Mouse (Mus musculus) inflammation-experienced regulatory T-cells (primary cell): ENCODE measurements around the gene Gabrq. TPM values are rescaled to one million over a fixed set of nuclear protein-coding genes. Genes with fewer than 3 reads are reported as not detected.

Source experiments
- polyA plus RNA-seq, 2 experiments: library from polyadenylated mRNA; unstranded; fragments of 100-300 nt; shearing (Covaris generic); gene quantifications; one replicate each; pipeline ENCODE4 v1.2.1; 2017

The Gabrq gene
- polyA plus RNA-seq = not detected

GRCm38 (mm10) chrX:72824776-72825588, at the start of gene Gabrq:
Gene Gabrq, plus strand, starts transcription at chrX:72825178.

Other genes with a start within 250 kb of the Gabrq start
- gene Gabra3, start 168.3 kb upstream of the Gabrq start, polyA plus RNA-seq = not detected
- gene Cetn2, start 93.2 kb downstream of the Gabrq start, polyA plus RNA-seq = 100 to 1,000 TPM; 115 to 118 TPM
- 10 to 100 TPM; 17.5 to 17.8 TPM for gene Nsdhl, start 93.4 kb downstream of the Gabrq start, polyA plus RNA-seq
- under 1 TPM in 1 of 2 experiments, not detected in 1; 0.77 TPM for gene Zfp185, start 162.2 kb downstream of the Gabrq start, polyA plus RNA-seq
- gene Pnma5, start 211.9 kb downstream of the Gabrq start, polyA plus RNA-seq = under 1 TPM in 1 of 2 experiments, not detected in 1; 0.88 TPM
- not detected for gene Pnma3, start 239.6 kb downstream of the Gabrq start, polyA plus RNA-seq